Mouse (Mus musculus): ENCODE measurements around the gene Fanca. TPM values are rescaled to one million over a fixed set of nuclear protein-coding genes. Genes with fewer than 3 reads are reported as not detected.
"Not testable (repeated sequence)": the region's sequence is repeated elsewhere in the genome, so short reads cannot be mapped to it uniquely, and the experiment has no call there.

Gene Fanca
- total and polyA plus RNA-seq, 3 experiments, result 3.9 to 6.2 (median 5.3) TPM

DNA sequence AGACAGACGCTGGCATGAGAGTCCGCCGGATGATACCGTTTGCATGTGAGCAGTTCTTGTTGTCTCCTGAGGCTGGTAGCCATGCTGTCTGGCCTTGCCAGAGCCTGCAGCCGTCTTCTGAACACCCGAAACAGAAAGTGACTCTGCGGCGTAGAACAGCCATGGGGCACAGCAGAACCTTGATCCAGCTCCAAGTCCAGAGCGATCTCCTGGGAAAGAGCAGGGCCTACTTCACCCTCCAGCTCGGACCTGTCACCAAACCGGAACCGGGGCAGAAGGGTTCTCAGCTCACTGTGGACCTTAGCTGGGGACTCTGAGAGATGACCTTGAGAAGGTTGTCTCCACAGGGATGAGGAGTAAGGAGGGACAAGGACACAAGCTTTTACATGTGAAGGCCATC is 43.3 kb downstream of the Fanca start:
- Histone ChIP-seq H3K27me3 (ENCODE audit: control insufficient read depth, insufficient read depth, low read length) (no peaks in the 10 kb centered on the region), H3K9ac (ENCODE audit: low read depth, low read length) (no peak overlapping the region), H3K36me3 (ENCODE audit: control insufficient read depth, insufficient read depth, low read length) (no peaks in the 10 kb centered on the region), H3K4me3 (no peak overlapping the region), H3K4me1 (ENCODE audit: control insufficient read depth, insufficient read depth, low read length) (no peaks in the 10 kb centered on the region), H3K27ac (no peak overlapping the region), H3K79me2 (replicated peaks; ENCODE audit: control insufficient read depth, insufficient read depth, low read length) (no peaks in the 10 kb centered on the region)
- intact Hi-C loops (cut with DNase I), result no loop called here
- DNase-seq, result no peak
- 94% methylated on average over 12 of the region's 12 CpGs for WGBS
- no peak for TF ChIP-seq POLR2A (IDR thresholded peaks at IDR 0.05; ENCODE audit: insufficient read depth, low read depth, low read length)
- no peak for TF ChIP-seq CTCF (IDR thresholded peaks at IDR 0.05)
- TF ChIP-seq EP300 (IDR thresholded peaks at IDR 0.05; ENCODE audit: insufficient read depth, low read depth, low read length), result no peak

- H3K79me2 ChIP-seq (replicated peaks; ENCODE audit: control insufficient read depth, insufficient read depth, low read length), result no peaks in the 10 kb centered on the region
- H3K36me3 ChIP-seq (ENCODE audit: control insufficient read depth, insufficient read depth, low read length), result no peaks in the 10 kb centered on the region
- no peaks in the 10 kb centered on the region for H3K27me3 ChIP-seq (ENCODE audit: control insufficient read depth, insufficient read depth, low read length)
- no peak overlapping the region for H3K4me3 ChIP-seq
- intact Hi-C loops (cut with DNase I), result no loop called here
- no peak overlapping the region for H3K27ac ChIP-seq
- H3K9ac ChIP-seq (ENCODE audit: low read depth, low read length), result no peak overlapping the region
- TF ChIP-seq EP300 (IDR thresholded peaks at IDR 0.05; ENCODE audit: insufficient read depth, low read depth, low read length), result no peak
- no peak for TF ChIP-seq CTCF (IDR thresholded peaks at IDR 0.05)
- TF ChIP-seq POLR2A (IDR thresholded peaks at IDR 0.05; ENCODE audit: insufficient read depth, low read depth, low read length), result no peak
- WGBS, result 92% methylated on average over 5 of the region's 5 CpGs
- no peak for DNase-seq
- H3K4me1 ChIP-seq (ENCODE audit: control insufficient read depth, insufficient read depth, low read length), result no peaks in the 10 kb centered on the region
These were observed 43.9 kb downstream of the Fanca start for GRCm38 (mm10) chr8:123274447-123274846.

GRCm38 (mm10) chr8:123271901-123272300 is 46.5 kb downstream of the Fanca start:
- no peaks in the 10 kb centered on the region for H3K36me3 ChIP-seq (ENCODE audit: control insufficient read depth, insufficient read depth, low read length)
- TF ChIP-seq CTCF (IDR thresholded peaks at IDR 0.05) (no peak), POLR2A (IDR thresholded peaks at IDR 0.05; ENCODE audit: insufficient read depth, low read depth, low read length) (no peak), EP300 (IDR thresholded peaks at IDR 0.05; ENCODE audit: insufficient read depth, low read depth, low read length) (no peak)
- 73% methylated on average over 4 of the region's 4 CpGs for WGBS
- H3K4me1 ChIP-seq (ENCODE audit: control insufficient read depth, insufficient read depth, low read length), result no peaks in the 10 kb centered on the region
- no peak overlapping the region for H3K9ac ChIP-seq (ENCODE audit: low read depth, low read length)
- no peak overlapping the region for H3K27ac ChIP-seq
- intact Hi-C loops (cut with DNase I), result no loop called here
- H3K79me2 ChIP-seq (replicated peaks; ENCODE audit: control insufficient read depth, insufficient read depth, low read length), result no peaks in the 10 kb centered on the region
- no peak overlapping the region for H3K4me3 ChIP-seq
- H3K27me3 ChIP-seq (ENCODE audit: control insufficient read depth, insufficient read depth, low read length), result no peaks in the 10 kb centered on the region
- DNase-seq, result no peak

- H3K4me1 ChIP-seq (ENCODE audit: control insufficient read depth, insufficient read depth, low read length), result no peaks in the 10 kb centered on the region
- H3K4me3 ChIP-seq, result no peak overlapping the region
- no peak overlapping the region for H3K27ac ChIP-seq
- no peaks in the 10 kb centered on the region for H3K27me3 ChIP-seq (ENCODE audit: control insufficient read depth, insufficient read depth, low read length)
- TF ChIP-seq POLR2A (IDR thresholded peaks at IDR 0.05; ENCODE audit: insufficient read depth, low read depth, low read length) (no peak), EP300 (IDR thresholded peaks at IDR 0.05; ENCODE audit: insufficient read depth, low read depth, low read length) (no peak), CTCF (IDR thresholded peaks at IDR 0.05) (no peak)
- DNase-seq, result no peak
- no peaks in the 10 kb centered on the region for H3K79me2 ChIP-seq (replicated peaks; ENCODE audit: control insufficient read depth, insufficient read depth, low read length)
- intact Hi-C loops (cut with DNase I), result no loop called here
- WGBS, result 90% methylated on average over 10 of the region's 10 CpGs
- H3K9ac ChIP-seq (ENCODE audit: low read depth, low read length), result no peak overlapping the region
- no peaks in the 10 kb centered on the region for H3K36me3 ChIP-seq (ENCODE audit: control insufficient read depth, insufficient read depth, low read length)
These were observed 47.2 kb downstream of the Fanca start for GRCm38 (mm10) chr8:123271147-123271546.

DNA sequence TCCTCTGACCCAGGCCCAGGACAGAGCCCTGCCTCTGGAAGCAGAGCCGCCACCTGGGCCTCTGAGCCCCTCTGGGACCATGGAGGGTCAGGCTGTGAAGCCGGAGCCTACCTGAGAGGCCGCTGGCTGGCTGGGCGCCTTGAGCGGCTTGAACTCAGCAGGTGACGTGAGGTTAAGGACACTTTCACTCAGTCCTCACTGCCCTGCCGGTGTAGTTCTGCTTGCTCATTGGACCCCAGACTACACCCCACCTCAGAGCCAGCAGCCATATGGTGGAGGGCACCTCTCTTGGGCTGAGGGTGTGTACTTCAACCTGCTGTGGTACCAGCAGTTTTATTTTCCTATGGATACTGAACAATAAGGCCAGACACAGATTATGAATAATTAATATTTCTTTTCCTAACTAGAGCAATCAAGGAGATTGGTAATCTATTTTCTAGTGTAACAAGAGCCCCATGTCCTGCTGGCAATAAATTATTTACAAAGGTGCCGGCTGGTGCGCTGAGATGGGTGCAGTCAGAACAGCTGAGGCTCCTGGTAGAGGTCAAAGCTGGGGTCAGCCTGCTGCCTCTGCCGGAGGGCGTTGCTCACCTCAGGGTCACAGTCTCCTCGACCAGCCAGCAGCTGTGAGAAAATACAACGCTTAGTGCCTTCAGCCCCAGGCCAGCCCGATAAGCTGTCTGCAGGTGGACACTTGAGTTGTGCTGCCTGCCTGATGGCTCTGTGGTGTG is 50.3 kb downstream of the Fanca start:
- 84% methylated on average over 14 of the region's 14 CpGs for WGBS
- Histone ChIP-seq H3K27ac (no peak overlapping the region), H3K36me3 (ENCODE audit: control insufficient read depth, insufficient read depth, low read length) (no peaks in the 10 kb centered on the region), H3K9ac (ENCODE audit: low read depth, low read length) (no peak overlapping the region), H3K27me3 (ENCODE audit: control insufficient read depth, insufficient read depth, low read length) (no peaks in the 10 kb centered on the region), H3K79me2 (replicated peaks; ENCODE audit: control insufficient read depth, insufficient read depth, low read length) (no peaks in the 10 kb centered on the region), H3K4me3 (no peak overlapping the region), H3K4me1 (ENCODE audit: control insufficient read depth, insufficient read depth, low read length) (no peaks in the 10 kb centered on the region)
- intact Hi-C loops (cut with DNase I), result no loop called here
- DNase-seq, result no peak
- TF ChIP-seq POLR2A (IDR thresholded peaks at IDR 0.05; ENCODE audit: insufficient read depth, low read depth, low read length) (no peak), EP300 (IDR thresholded peaks at IDR 0.05; ENCODE audit: insufficient read depth, low read depth, low read length) (no peak), CTCF (IDR thresholded peaks at IDR 0.05) (no peak)

GRCm38 (mm10) chr8:123257593-123257992 is 60.8 kb downstream of the Fanca start:
- H3K79me2 ChIP-seq (replicated peaks; ENCODE audit: control insufficient read depth, insufficient read depth, low read length); H3K9ac ChIP-seq (ENCODE audit: low read depth, low read length); H3K27me3 ChIP-seq (ENCODE audit: control insufficient read depth, insufficient read depth, low read length); H3K27ac ChIP-seq; H3K36me3 ChIP-seq (ENCODE audit: control insufficient read depth, insufficient read depth, low read length); H3K4me1 ChIP-seq (ENCODE audit: control insufficient read depth, insufficient read depth, low read length); H3K4me3 ChIP-seq; intact Hi-C loops (cut with DNase I); DNase-seq: not testable (repeated sequence)
- WGBS, result 88% methylated on average over 8 of the region's 8 CpGs

All from heart, adult 2 months (tissue).